Mouse (Mus musculus): ENCODE measurements around the gene Upk3a. TPM values are rescaled to one million over a fixed set of nuclear protein-coding genes. Genes with fewer than 3 reads are reported as not detected.
"Not testable (repeated sequence)": the region's sequence is repeated elsewhere in the genome, so short reads cannot be mapped to it uniquely, and the experiment has no call there.

Upk3a gene
- polyA plus RNA-seq, 1 experiment from 2014 or later = 1.1 TPM

GRCm38 (mm10) chr15:85022211-85022610, 5.3 kb downstream of the Upk3a start:
- H3K27ac ChIP-seq (ENCODE audit: low read length) = no peak overlapping the region
- H3K4me2 ChIP-seq (ENCODE audit: low read length) = no peak overlapping the region
- 70% methylated on average over 4 of the region's 4 CpGs for WGBS
- H3K36me3 ChIP-seq (ENCODE audit: control insufficient read depth, insufficient read depth, low read length) = no peaks in the 10 kb centered on the region
- no peak for ATAC-seq
- no peak overlapping the region for H3K9ac ChIP-seq (ENCODE audit: low read depth, low read length)
- H3K4me1 ChIP-seq (ENCODE audit: control insufficient read depth, insufficient read depth, low read length) = peaks cover under 1% of the 10 kb centered on the region
- no peaks in the 10 kb centered on the region for H3K9me3 ChIP-seq (replicated peaks; ENCODE audit: control insufficient read depth, low read length, poor library complexity, severe bottlenecking)
- H3K4me3 ChIP-seq (ENCODE audit: low read depth, low read length) = no peak overlapping the region
- H3K27me3 ChIP-seq (ENCODE audit: control insufficient read depth, insufficient read depth, low read depth, low read length) = no peaks in the 10 kb centered on the region

- H3K4me1 ChIP-seq (ENCODE audit: control insufficient read depth, insufficient read depth, low read length) = no peaks in the 10 kb centered on the region
- no peak overlapping the region for H3K4me3 ChIP-seq (ENCODE audit: low read depth, low read length)
- no peaks in the 10 kb centered on the region for H3K36me3 ChIP-seq (ENCODE audit: control insufficient read depth, insufficient read depth, low read length)
- H3K9me3 ChIP-seq (replicated peaks; ENCODE audit: control insufficient read depth, low read length, poor library complexity, severe bottlenecking) = no peaks in the 10 kb centered on the region
- H3K27me3 ChIP-seq (ENCODE audit: control insufficient read depth, insufficient read depth, low read depth, low read length) = no peaks in the 10 kb centered on the region
- no peak overlapping the region for H3K9ac ChIP-seq (ENCODE audit: low read depth, low read length)
- H3K27ac ChIP-seq (ENCODE audit: low read length) = no peak overlapping the region
- 85% methylated on average over 4 of the region's 4 CpGs for WGBS
- no peak overlapping the region for H3K4me2 ChIP-seq (ENCODE audit: low read length)
- ATAC-seq = no peak
Measured at GRCm38 (mm10) chr15:85026197-85026596, 9.3 kb downstream of the Upk3a start.

GRCm38 (mm10) chr15:85027740-85028139, 10.8 kb downstream of the Upk3a start:
- H3K9me3 ChIP-seq (replicated peaks; ENCODE audit: control insufficient read depth, low read length, poor library complexity, severe bottlenecking) = no peaks in the 10 kb centered on the region
- no peaks in the 10 kb centered on the region for H3K36me3 ChIP-seq (ENCODE audit: control insufficient read depth, insufficient read depth, low read length)
- H3K27me3 ChIP-seq (ENCODE audit: control insufficient read depth, insufficient read depth, low read depth, low read length) = no peaks in the 10 kb centered on the region
- ATAC-seq = no peak
- no peak overlapping the region for H3K27ac ChIP-seq (ENCODE audit: low read length)
- 32% methylated on average over 4 of the region's 4 CpGs for WGBS
- no peak overlapping the region for H3K4me2 ChIP-seq (ENCODE audit: low read length)
- no peaks in the 10 kb centered on the region for H3K4me1 ChIP-seq (ENCODE audit: control insufficient read depth, insufficient read depth, low read length)
- no peak overlapping the region for H3K4me3 ChIP-seq (ENCODE audit: low read depth, low read length)
- H3K9ac ChIP-seq (ENCODE audit: low read depth, low read length) = no peak overlapping the region

GRCm38 (mm10) chr15:85028648-85029047, 11.7 kb downstream of the Upk3a start, which contains the start of gene Fam118a:
TSS of gene Fam118a (plus strand) at chr15:85028948.
- H3K4me3 ChIP-seq (ENCODE audit: low read depth, low read length); H3K27me3 ChIP-seq (ENCODE audit: control insufficient read depth, insufficient read depth, low read depth, low read length); H3K27ac ChIP-seq (ENCODE audit: low read length); ATAC-seq; H3K9ac ChIP-seq (ENCODE audit: low read depth, low read length); H3K36me3 ChIP-seq (ENCODE audit: control insufficient read depth, insufficient read depth, low read length); H3K4me2 ChIP-seq (ENCODE audit: low read length); H3K4me1 ChIP-seq (ENCODE audit: control insufficient read depth, insufficient read depth, low read length); H3K9me3 ChIP-seq (replicated peaks; ENCODE audit: control insufficient read depth, low read length, poor library complexity, severe bottlenecking): not testable (repeated sequence)
- 47% methylated on average over 1 of the region's 1 CpGs for WGBS

- H3K4me1 ChIP-seq (ENCODE audit: control insufficient read depth, insufficient read depth, low read length); H3K4me2 ChIP-seq (ENCODE audit: low read length); H3K27ac ChIP-seq (ENCODE audit: low read length); H3K27me3 ChIP-seq (ENCODE audit: control insufficient read depth, insufficient read depth, low read depth, low read length); ATAC-seq; H3K9me3 ChIP-seq (replicated peaks; ENCODE audit: control insufficient read depth, low read length, poor library complexity, severe bottlenecking); H3K9ac ChIP-seq (ENCODE audit: low read depth, low read length); H3K4me3 ChIP-seq (ENCODE audit: low read depth, low read length); H3K36me3 ChIP-seq (ENCODE audit: control insufficient read depth, insufficient read depth, low read length): not testable (repeated sequence)
- 62% methylated on average over 1 of the region's 1 CpGs for WGBS
Measured at GRCm38 (mm10) chr15:85030643-85031042, 13.7 kb downstream of the Upk3a start.

GRCm38 (mm10) chr15:85031866-85032265, 14.9 kb downstream of the Upk3a start:
- H3K9ac ChIP-seq (ENCODE audit: low read depth, low read length) = no peak overlapping the region
- H3K36me3 ChIP-seq (ENCODE audit: control insufficient read depth, insufficient read depth, low read length) = no peaks in the 10 kb centered on the region
- no peak overlapping the region for H3K4me3 ChIP-seq (ENCODE audit: low read depth, low read length)
- no peak for ATAC-seq
- no peak overlapping the region for H3K27ac ChIP-seq (ENCODE audit: low read length)
- H3K9me3 ChIP-seq (replicated peaks; ENCODE audit: control insufficient read depth, low read length, poor library complexity, severe bottlenecking) = no peaks in the 10 kb centered on the region
- no peak overlapping the region for H3K4me2 ChIP-seq (ENCODE audit: low read length)
- no peaks in the 10 kb centered on the region for H3K4me1 ChIP-seq (ENCODE audit: control insufficient read depth, insufficient read depth, low read length)
- H3K27me3 ChIP-seq (ENCODE audit: control insufficient read depth, insufficient read depth, low read depth, low read length) = no peaks in the 10 kb centered on the region
- WGBS = 70% methylated on average over 3 of the region's 3 CpGs

GRCm38 (mm10) chr15:85033916-85034315, 17.0 kb downstream of the Upk3a start:
- 62% methylated on average over 7 of the region's 7 CpGs for WGBS

GRCm38 (mm10) chr15:85036566-85037342, 19.8 kb downstream of the Upk3a start:
- peak; percentile 94 for ATAC-seq
- Histone ChIP-seq H3K4me2 (ENCODE audit: low read length) (peak overlapping the region; percentile 76), H3K4me1 (ENCODE audit: control insufficient read depth, insufficient read depth, low read length) (peaks cover 19% of the 10 kb centered on the region), H3K4me3 (ENCODE audit: low read depth, low read length) (peak overlapping the region; percentile 65), H3K36me3 (ENCODE audit: control insufficient read depth, insufficient read depth, low read length) (no peaks in the 10 kb centered on the region), H3K9me3 (replicated peaks; ENCODE audit: control insufficient read depth, low read length, poor library complexity, severe bottlenecking) (no peaks in the 10 kb centered on the region), H3K27me3 (ENCODE audit: control insufficient read depth, insufficient read depth, low read depth, low read length) (no peaks in the 10 kb centered on the region), H3K9ac (ENCODE audit: low read depth, low read length) (peak overlapping the region; percentile 89), H3K27ac (ENCODE audit: low read length) (peak overlapping the region; percentile 47; the same call in 1 of the 2 replicates)
- under 1% methylated on average over 75 of the region's 75 CpGs for WGBS

More at GRCm38 (mm10) chr15:85033916-85034315, 17.0 kb downstream of the Upk3a start:
- not testable (repeated sequence) for H3K9ac ChIP-seq (ENCODE audit: low read depth, low read length); H3K36me3 ChIP-seq (ENCODE audit: control insufficient read depth, insufficient read depth, low read length); H3K27ac ChIP-seq (ENCODE audit: low read length); H3K4me2 ChIP-seq (ENCODE audit: low read length); H3K9me3 ChIP-seq (replicated peaks; ENCODE audit: control insufficient read depth, low read length, poor library complexity, severe bottlenecking); H3K4me3 ChIP-seq (ENCODE audit: low read depth, low read length); H3K27me3 ChIP-seq (ENCODE audit: control insufficient read depth, insufficient read depth, low read depth, low read length); ATAC-seq
- H3K4me1 ChIP-seq (ENCODE audit: control insufficient read depth, insufficient read depth, low read length) = peaks cover 14% of the 10 kb centered on the region

- Histone ChIP-seq H3K9ac (ENCODE audit: low read depth, low read length) (peak overlapping the region; percentile 89), H3K9me3 (replicated peaks; ENCODE audit: control insufficient read depth, low read length, poor library complexity, severe bottlenecking) (no peaks in the 10 kb centered on the region), H3K36me3 (ENCODE audit: control insufficient read depth, insufficient read depth, low read length) (no peaks in the 10 kb centered on the region), H3K27me3 (ENCODE audit: control insufficient read depth, insufficient read depth, low read depth, low read length) (no peaks in the 10 kb centered on the region), H3K4me1 (ENCODE audit: control insufficient read depth, insufficient read depth, low read length) (peaks cover 24% of the 10 kb centered on the region), H3K4me2 (ENCODE audit: low read length) (peak overlapping the region; percentile 76), H3K4me3 (ENCODE audit: low read depth, low read length) (peak overlapping the region; percentile 65), H3K27ac (ENCODE audit: low read length) (no peak overlapping the region)
- ATAC-seq = no peak; the same call in 1 of the 2 replicates
- WGBS = 5% methylated on average over 8 of the region's 8 CpGs
Measured at GRCm38 (mm10) chr15:85037343-85037690, 20.4 kb downstream of the Upk3a start.
